Mouse (Mus musculus) thymus, adult 2 months (tissue): Measurements from ENCODE around the gene Pde4d.

ENCODE experiments used
- CTCF ChIP-seq: fragments of 200-500 bp; IDR thresholded peaks from 2 replicates; pipeline ENCODE4 v1.5.1; 2012; ENCODE audit warnings: mild to moderate bottlenecking, control low read depth, low read length, moderate library complexity, borderline replicate concordance; ENCODE audit not compliant: control insufficient read depth, poor library complexity, insufficient read depth; ENCODE audit errors: extremely low read depth
- POLR2A ChIP-seq: fragments of 200-500 bp; IDR thresholded peaks from 2 replicates; pipeline ENCODE4 v1.6.1; 2012; ENCODE audit warnings: mild to moderate bottlenecking, low read length, control low read depth, moderate library complexity; ENCODE audit not compliant: control insufficient read depth, poor library complexity, insufficient read depth; ENCODE audit errors: extremely low read depth

- TF ChIP-seq CTCF (no peak; the same call in 1 of the 2 replicates), POLR2A (no peak)
These were observed 1465.1 kb downstream of the Pde4d start for GRCm38 (mm10) chr13:109914846-109915245.
